Mouse (Mus musculus) cerebellum, adult 18-20 months (tissue): ENCODE measurements at regions not wholly inside any gene's neighbourhood (a gene's known extent, or its start where the extent isn't known, plus 50 kb on each side); places are given as distances from the start of the nearest gene placed in this dataset.

Source experiments
- DNase-seq, 2 experiments: peaks; one replicate each; pipeline ENCODE4 v3.0.0; 2021

DNA sequence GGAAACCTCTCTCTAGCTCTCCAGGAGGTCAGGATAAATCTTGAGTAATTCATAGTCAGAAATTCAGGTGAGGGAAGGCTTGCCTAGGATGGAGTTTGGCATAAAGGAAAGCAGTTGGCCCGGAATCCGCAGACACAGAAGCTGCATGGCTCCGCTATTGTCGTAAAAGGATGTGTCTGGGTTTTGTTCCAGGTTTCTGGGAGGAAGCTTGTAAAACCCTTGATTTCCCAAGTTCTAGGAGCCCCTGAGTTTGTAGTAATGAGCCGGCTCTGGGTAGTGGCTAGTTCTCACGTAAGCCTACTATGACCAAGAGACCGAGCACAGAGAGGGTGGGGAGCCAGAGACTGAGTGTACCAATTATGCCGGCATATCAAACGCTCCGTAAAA, 52.7 kb upstream of the Gm21915 start:
- DNase-seq, result no peak

DNA sequence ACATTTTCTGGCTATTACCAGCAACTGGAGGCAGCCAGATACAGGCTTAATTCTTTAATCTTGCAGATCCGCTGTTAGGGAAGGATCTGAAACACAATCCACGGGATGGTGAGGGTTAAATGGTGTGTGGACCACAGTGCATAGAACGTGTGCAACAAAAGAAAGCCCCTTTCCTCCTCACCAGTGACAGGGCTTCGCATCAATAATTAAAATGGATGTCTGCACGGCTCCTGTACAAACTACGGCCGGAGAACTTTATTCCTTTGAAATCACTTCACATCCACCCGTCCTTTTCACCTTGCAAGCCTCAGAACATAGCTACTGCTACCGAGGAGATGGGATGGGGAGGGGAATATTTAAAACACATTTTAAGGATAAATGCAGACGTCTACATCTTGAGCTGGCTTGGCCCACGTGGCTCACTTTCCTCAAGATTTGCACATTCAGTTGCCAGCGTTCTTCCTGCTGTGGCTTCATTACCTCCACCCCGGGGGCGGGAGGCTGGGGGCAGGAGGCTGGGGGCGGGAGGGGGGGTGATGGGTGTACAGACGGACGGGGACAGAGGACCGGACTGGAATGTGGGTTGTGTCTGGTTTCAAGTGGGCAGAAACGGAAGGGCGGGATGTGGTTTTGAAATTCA, 53.3 kb upstream of the Gm21915 start:
- peak in 1 of 2 experiments; percentile 33 for DNase-seq

DNA sequence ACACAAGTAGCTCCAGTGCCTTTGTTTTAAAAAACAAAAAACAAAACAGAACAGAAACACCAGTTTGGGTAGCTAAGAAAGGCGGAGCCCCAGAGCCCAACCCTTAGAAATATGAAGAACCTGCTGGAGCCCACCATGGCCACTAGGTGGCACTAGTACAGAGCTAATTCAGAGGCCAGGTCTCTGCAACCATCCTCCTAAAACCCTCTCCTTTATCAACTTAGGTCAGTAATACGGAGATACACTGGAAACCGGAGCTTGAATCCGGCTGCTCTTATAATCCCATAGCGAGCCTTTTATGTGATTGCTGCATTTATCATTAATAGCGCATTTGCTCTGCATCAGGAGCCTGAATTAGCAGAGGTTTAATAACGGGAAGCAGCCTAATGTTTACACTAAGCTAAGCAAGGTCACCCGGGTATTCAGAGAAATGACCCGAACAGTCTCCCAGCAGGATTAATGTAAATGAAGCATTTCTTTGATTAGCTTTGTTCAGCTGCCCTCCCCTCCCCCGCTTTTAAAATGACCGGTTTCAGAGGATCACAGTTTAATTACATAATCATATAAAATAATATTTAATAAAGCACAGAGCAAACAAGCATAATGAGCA, 53.9 kb upstream of the Gm21915 start:
- DNase-seq, result peak; percentile 83 to 87

DNA sequence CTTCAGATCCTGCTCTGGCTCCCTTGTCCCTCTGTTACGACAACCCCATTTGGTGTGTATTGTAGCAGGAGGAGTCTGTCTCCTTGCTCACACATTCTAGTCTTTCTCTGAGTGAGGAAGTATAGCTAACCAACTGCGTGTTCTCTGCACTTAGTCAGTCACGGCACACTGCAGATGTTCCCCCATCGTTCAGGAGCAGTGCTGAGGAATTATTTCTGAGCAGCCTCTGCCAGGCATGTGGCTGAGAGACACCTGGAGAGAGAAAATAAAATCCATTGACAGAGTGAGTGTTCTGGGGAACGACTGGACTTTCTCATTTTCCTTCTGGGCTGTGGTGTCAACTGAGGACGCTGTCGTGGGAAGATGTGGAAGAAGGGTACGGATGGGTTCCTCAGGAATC, 54.5 kb upstream of the Gm21915 start:
- DNase-seq, result no peak

DNA sequence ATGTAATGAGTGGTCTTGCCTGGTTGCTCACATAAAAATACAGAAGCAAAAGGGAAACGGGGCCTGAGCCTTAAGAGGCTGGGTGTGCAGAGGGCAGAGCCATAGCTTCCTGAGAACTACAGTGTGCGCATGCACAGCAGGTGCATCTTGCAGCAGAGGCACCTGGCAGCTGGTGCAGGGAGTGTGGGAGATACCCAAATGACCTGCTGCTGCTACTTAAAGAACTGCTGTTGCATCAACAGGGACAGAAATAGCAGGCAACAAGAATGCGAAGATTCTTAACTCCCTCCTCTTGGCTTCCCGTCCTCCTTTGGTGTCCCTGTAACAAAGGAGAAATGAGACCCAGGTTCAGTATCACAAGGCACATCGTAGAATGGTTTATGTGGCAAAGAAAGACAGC, 56.3 kb upstream of the Gm21915 start:
- no peak for DNase-seq

DNA sequence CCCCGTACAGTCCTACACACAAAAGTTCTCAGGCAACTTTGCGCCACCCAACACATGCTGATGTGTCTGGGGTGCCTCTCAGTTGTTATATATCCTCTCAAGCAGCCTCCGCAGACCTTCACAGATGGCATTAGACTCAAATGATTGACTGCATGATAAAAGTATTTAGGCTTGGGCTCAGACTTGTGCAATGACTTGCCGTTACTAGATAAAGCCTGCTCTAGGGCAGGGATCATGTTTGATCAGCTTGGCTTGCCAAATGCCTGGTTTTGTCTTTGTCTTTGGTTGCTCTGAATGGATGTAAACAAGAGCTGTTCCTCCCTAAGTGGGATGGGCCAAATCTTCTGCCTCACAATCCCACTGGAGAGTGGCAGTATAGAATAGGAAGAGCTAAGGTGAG, 57.2 kb upstream of the Gm21915 start:
- DNase-seq, result no peak

DNA sequence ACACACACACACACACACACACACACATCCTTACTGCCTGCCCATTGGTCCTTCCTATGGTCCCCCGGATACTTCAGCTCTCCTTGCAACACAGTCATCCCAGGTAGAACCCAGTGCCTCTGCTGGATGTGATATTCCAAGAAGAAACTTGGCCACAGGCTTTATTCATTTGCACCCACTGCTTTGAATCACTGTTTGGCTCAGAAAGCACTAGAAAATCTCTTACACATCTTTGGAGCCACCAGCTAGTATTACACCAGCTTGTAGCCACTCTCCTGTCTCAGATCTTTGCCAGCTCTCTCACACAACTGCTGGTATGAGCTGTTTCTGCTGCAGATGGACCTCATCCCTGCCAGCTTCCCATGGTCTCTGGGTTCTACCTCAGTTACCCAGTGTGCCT, 57.7 kb upstream of the Gm21915 start:
- DNase-seq, result no peak

DNA sequence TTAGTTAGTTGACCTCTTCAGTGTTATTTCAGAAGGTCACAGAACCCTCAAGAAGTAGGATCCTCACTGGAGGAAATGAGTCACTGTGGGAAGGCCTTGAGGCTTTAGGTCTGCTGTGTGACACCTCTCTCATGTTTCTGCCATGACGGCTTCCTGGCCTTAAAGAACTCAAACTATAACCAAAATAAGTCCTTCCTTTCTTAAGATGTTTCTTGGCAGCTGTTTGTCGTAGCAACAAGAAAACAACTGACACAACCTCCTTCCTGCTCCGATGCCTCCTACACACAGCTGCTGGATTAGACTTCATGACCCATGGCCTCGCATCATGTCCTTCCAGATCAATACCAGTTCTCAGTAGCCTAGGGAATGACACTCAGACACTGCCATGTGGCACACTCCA, 58.1 kb upstream of the Gm21915 start:
- no peak for DNase-seq

DNA sequence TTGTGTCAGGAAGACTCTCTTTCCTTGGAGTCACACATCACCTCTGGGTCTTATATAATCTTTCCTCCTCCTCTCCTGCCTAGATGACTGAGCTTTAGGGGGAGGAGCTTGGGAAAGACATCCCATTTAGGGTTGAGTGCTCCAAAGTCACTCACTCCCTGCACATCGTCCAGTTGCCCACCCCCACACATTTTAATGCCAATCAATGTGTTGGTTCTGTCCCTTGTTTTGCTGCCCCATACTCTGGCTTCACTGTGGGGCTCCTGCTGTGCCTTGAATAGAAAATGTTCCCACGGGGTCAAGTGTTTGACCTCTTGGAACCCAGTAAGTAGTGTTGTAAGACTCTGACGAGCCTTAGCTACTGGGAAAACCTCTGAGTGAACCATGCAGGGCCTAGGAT, 58.8 kb upstream of the Gm21915 start:
- no peak for DNase-seq

DNA sequence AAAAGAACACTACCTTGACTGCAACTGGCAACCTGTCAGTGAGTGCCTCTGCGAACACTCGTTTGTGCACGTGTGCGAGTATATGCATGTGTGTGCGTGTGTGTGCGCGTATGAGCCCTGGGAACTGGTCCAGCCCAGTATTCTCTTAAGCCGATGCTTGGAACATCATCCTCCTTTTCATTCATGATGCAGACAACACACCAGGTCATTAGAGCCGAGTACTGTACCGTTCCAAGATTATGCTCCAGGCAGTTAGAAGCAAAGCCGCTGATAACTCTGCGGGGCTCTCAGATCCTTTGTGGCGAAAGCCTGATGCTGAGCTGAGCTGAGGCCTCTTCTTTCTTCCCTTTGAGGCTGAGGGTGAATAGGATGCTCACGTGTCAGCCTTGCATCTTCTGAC, 61.8 kb upstream of the Gm21915 start:
- DNase-seq, result no peak

DNA sequence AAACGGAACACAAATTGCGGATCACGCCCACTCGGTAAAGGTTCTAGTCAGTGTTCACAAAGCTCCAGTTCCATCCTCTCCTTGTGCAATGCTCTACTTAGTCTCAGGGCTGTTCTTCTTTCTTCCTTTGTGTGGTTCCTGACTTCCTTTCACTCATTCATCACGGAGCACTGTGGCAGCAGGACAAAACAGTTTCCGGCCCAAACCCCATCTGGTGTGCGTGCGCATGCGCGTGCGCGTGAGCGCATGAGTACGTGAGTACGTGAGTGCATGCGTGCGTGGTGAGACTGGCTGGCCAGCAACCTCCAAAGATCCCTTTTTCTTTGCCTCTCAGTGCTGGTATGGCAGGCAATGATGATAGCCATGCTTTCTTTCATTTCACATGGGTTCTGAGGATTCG, 62.5 kb upstream of the Gm21915 start:
- DNase-seq, result no peak

DNA sequence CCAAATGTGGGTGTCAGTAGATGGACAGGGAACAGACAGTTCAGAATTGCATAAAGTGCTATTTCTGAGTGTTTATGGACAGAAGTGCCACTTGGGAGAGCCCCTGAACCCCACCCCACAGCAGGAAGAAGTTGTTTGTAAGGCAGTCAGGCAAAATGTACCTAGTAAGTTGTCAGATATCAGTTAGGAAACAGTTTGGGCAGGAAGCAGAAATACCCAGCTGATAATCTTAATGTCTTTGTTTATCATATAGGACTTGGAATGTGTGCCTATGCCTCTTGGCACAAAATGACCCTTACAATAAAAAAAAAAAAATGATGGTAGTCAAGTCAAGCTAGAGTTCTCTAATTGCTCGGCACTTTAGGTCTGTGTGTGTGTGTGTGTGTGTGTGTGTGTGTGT, 66.9 kb upstream of the Gm21915 start:
- DNase-seq, result no peak

DNA sequence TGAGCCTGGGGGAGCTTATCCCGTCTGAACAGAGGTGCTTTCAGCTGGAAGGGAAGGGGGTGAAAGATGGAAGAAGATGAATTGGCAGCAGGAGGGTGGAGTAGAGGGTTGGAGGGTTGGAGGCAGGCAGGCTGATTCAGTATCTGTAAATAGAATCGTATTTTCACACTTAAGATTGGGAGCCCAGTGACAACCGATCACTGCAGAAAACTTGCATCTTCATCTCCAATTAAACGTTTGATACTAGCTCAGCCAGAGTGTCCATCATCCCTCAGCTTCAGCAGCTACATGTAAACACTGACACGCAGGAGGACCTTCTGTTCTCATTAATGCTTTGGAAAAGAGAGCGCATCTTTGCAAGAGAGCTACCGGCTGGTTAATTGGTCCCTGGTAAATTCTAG, 67.2 kb upstream of the Gramd1b start:
- no peak for DNase-seq

DNA sequence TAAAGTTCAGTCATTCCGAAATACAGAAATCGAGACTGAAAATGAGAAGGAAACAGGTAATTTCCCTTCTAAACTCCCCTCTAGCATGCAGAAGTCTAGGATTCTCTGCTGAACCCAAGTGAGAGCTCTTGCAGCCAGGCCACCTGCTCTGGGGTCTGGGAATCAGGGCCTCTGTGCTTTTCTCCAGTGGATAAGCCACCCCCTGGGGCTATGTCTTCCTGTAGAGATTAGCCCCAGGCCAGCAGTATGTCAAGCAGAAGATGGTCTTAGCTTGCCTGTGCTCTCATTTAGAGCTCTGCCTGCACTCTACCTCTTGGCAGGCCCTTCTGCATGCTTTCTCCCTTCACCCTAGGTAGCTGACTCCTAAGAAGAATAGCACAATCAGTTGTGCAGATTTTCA, 56.2 kb upstream of the Gramd1b start:
- no peak for DNase-seq

DNA sequence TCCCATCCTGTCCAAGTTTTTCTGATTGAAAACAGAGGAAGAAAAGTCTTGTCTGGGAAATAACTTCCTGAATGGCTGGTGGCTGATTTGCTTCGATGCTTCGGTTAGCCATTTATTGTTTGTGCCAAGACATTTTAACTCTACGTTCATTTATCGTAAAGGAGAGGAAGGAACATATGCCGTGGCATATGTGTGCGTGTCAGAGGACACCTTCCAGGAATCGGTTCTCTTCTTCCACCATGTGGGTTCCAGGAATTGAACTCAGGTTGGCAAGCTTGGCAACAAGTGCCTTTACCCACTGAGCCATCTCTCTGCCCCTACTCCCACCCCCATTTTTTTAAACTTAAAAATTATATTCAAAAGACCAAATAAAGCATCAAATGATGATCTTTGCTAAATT, 55.4 kb upstream of the Gramd1b start:
- peak in 1 of 2 experiments; percentile 22 for DNase-seq

DNA sequence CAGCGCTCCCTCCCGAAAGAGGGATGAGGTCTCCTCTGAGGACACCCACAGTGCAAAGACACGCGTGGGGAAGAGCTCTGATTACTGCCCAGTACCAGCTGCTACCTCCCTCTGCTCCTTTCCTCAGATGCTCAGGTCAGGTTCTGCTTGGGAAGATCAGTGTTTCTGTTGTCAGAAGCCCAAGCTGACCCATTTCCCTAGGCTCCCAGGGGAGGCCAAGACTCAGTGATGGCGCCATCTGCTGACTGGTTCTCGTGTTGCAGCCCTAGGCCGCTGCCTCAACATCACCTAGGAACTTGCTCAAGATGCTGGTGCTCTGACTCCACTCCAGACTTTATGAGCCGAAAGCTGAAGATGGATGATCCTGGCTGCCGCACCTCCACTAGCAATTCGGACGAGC, 52.4 kb upstream of the Gramd1b start:
- peak; percentile 92 to 96 for DNase-seq

DNA sequence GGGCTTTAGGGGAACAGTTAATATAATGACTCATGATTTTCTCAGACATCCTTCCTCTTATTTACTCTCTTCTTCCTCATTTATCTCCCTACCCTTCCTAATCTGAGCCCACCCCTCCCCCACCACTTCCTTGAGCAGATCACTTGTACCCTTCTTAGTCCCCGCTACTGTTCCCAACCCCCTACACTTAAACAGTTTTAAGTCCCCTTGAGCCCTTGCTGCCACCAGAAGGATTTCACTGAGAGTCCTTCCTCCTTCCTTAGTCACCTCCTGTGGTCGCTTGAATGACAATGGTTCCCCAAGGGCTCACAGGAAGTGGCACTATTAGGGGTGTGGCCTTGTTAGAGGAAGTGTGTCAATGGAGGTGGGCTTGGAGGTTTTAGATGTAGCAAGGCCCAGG, 50.7 kb upstream of the Gramd1b start:
- no peak for DNase-seq
